Mouse (Mus musculus): Measurements from ENCODE around the gene Gng5. TPM values are rescaled to one million over a fixed set of nuclear protein-coding genes. Genes with fewer than 3 reads are reported as not detected.

Gng5 gene
- total RNA-seq, 2 experiments from 2014 or later, result 371 to 383 TPM

GRCm38 (mm10) chr3:146540521-146541273, 41.1 kb downstream of the Gng5 start:
- no peak for DNase-seq

GRCm38 (mm10) chr3:146543632-146544031, 44.0 kb downstream of the Gng5 start:
- DNase-seq, result no peak

GRCm38 (mm10) chr3:146554816-146555215, 55.2 kb downstream of the Gng5 start:
- DNase-seq, result no peak

Other genes with a start within 250 kb of the Gng5 start
- 10 to 100 TPM; 23.5 to 27.0 TPM for gene Ssx2ip, start 95.2 kb upstream of the Gng5 start, total RNA-seq (2021)
- 1 to 10 TPM; 3.3 to 3.8 TPM for gene Ctbs, start 50.0 kb upstream of the Gng5 start, total RNA-seq (2021)
- 1 to 10 TPM; 3.8 to 5.8 TPM for gene Spata1, start 54 bp upstream of the Gng5 start, total RNA-seq (2021)
- gene Rpf1, start 21.6 kb downstream of the Gng5 start, total RNA-seq (2021), result 10 to 100 TPM in 1 of 2 experiments, 1 to 10 TPM in 1; 9.8 to 12.2 TPM
- gene Uox, start 70.6 kb downstream of the Gng5 start, total RNA-seq (2021), result not detected
- gene Dnase2b, start 115.8 kb downstream of the Gng5 start, total RNA-seq (2021), result not detected
- not detected for gene 4930503B20Rik, start 151.5 kb downstream of the Gng5 start, total RNA-seq (2021)
- gene Samd13, start 185.8 kb downstream of the Gng5 start, total RNA-seq (2021), result under 1 TPM; 0.32 to 0.74 TPM